Mouse (Mus musculus) adrenal gland, postnatal 4 days (tissue): ENCODE results near the gene Plin1. TPM values are rescaled to one million over a fixed set of nuclear protein-coding genes. Genes with fewer than 3 reads are reported as not detected.

Experiments used
- total RNA-seq, 2 experiments: library from RNA; stranded (reverse); gene quantifications; 2 replicates each; pipeline ENCODE4 v1.2.3; 2021

Plin1 gene
- total RNA-seq, 2 experiments from 2014 or later = 360 to 412 TPM

Other genes with a start within 250 kb of the Plin1 start
- 10 to 100 TPM in 1 of 2 experiments, 1 to 10 TPM in 1; 1.7 to 12.8 TPM for gene Rhcg, start 115.2 kb downstream of the Plin1 start, total RNA-seq
- 1 to 10 TPM; 6.3 to 6.4 TPM for gene Ticrr, start 72.7 kb downstream of the Plin1 start, total RNA-seq
- gene Kif7, start 17.2 kb downstream of the Plin1 start, total RNA-seq = 10 to 100 TPM; 10.6 to 11.0 TPM
- 10 to 100 TPM; 35.7 to 37.7 TPM for gene Pex11a, start 10.2 kb upstream of the Plin1 start, total RNA-seq
- gene Wdr93, start 10.3 kb upstream of the Plin1 start, total RNA-seq = 1 to 10 TPM; 2.7 to 2.9 TPM
- gene Mesp1, start 60.9 kb upstream of the Plin1 start, total RNA-seq = under 1 TPM in 1 of 2 experiments, not detected in 1; 0.31 TPM
- 1 to 10 TPM; 1.5 to 1.9 TPM for gene Mesp2, start 77.8 kb upstream of the Plin1 start, total RNA-seq
- gene Anpep, start 128.2 kb upstream of the Plin1 start, total RNA-seq = 10 to 100 TPM; 36.1 to 59.6 TPM
- 10 to 100 TPM; 34.4 to 34.5 TPM for gene Ap3s2, start 187.7 kb upstream of the Plin1 start, total RNA-seq
- gene Arpin, start 202.5 kb upstream of the Plin1 start, total RNA-seq = 10 to 100 TPM; 26.0 to 29.6 TPM